Mouse (Mus musculus): ENCODE data around the gene Ahsg. TPM values are rescaled to one million over a fixed set of nuclear protein-coding genes. Genes with fewer than 3 reads are reported as not detected.
A peak's percentile ranks its signal among the peaks of the same experiment; 100 is the strongest.

The Ahsg gene
- polyA plus RNA-seq, 1 experiment from 2014 or later = 0.49 TPM

- Histone ChIP-seq H3K27me3 (no peaks in the 10 kb centered on the region), H3K4me2 (replicated peaks) (no peak within 1 kb of the TSS), H3K36me3 (no peaks in the 10 kb centered on the region), H3K9ac (no peak within 1 kb of the TSS), H3K4me3 (replicated peaks) (no peak within 1 kb of the TSS), H3K4me1 (peaks cover 6% of the 10 kb centered on the region; the same call in 1 of the 2 replicates), H3K27ac (replicated peaks) (no peak within 1 kb of the TSS), H3K9me3 (replicated peaks) (no peaks in the 10 kb centered on the region)
- WGBS = 87% methylated on average over 5 of the region's 5 CpGs
- peak; percentile 64 for ATAC-seq (ENCODE audit: insufficient number of reproducible peaks, low FRiP score, low TSS enrichment, low read depth)
Observed at GRCm38 (mm10) chr16:22918034-22918433, 27.0 kb downstream of the Ahsg start, which contains the start of gene Fetub. Fetub (plus strand) TSS chr16:22918334.

DNA sequence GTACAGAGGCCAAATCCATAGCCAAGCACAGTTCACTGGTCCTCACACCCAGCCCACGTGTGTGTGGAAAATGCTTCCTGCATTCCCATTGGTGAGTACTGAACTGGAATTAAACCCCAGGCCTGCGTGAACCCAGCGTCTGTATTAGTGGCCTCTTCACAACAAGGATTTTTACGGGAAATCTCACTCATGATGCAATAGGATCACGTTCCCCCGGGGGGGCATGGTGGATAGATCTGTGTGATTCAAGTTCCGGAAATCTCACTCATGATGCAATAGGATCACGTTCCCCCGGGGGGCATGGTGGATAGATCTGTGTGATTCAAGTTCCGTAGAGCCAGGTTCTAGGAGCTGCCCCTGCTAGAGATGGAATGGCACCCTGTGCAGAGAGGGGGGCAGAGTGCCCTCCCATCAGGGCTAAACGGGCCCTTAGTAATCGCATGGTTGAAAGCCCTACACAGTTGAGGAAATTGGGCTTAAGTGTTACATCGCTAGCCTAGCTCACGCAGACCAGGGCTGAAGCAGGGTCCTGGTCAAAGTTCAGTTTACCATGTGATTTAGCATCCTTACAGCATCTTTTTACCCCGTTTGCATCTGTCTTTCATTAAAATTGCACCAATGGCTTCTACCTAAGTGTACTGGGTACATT, 27.7 kb downstream of the Ahsg start:
- no peak overlapping the region for H3K4me2 ChIP-seq (replicated peaks)
- 32% methylated on average over 15 of the region's 15 CpGs for WGBS
- H3K9me3 ChIP-seq (replicated peaks) = no peaks in the 10 kb centered on the region
- ATAC-seq (ENCODE audit: insufficient number of reproducible peaks, low FRiP score, low TSS enrichment, low read depth) = no peak
- H3K4me1 ChIP-seq = peaks cover 6% of the 10 kb centered on the region; the same call in 1 of the 2 replicates
- no peak overlapping the region for H3K9ac ChIP-seq
- H3K27me3 ChIP-seq = no peaks in the 10 kb centered on the region
- H3K4me3 ChIP-seq (replicated peaks) = no peak overlapping the region
- H3K36me3 ChIP-seq = no peaks in the 10 kb centered on the region
- H3K27ac ChIP-seq (replicated peaks) = no peak overlapping the region

DNA sequence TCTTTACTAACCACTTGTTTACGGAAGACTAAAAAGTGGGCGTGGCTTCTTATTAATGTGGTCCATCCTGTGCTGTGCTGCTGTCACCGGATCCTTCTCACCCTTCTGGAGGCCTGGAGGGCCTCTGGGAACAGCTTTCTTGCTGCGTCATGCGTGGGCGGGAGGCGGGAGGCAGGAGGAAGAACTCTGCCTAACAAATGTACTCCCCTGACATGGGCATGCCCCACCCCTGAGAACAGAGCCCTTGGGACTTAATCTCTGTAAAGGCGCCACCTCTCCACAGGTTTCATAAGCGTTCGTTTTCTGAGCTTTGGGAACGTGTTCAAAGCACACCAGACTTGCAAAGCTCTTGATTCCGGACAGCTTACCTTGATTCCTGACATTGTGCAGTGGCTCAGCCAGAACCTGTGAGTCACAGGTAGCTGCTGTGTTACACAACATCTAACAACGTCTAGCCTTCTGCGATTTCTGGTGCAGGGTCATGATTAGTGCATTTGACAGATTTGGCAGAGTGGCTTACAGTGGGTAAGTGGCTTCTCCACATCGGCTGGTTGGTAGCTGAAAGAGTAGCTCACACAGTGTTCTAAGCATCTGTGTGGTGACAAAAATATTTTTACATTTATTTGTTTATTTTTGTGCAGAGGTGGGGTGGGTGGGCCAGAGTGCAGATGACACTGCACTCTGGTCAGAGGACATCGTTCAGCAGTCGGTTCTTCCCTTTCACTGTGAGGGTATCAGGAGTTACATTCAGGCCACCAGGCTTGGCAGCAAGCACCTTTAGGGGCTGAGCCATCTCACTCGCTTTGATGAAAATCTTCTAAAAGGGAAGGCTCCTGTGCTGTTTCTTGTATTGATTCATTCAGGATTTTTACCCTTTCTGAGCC, 29.1 kb downstream of the Ahsg start:
- no peak overlapping the region for H3K9ac ChIP-seq
- H3K9me3 ChIP-seq (replicated peaks) = no peaks in the 10 kb centered on the region
- 33% methylated on average over 18 of the region's 18 CpGs for WGBS
- H3K4me3 ChIP-seq (replicated peaks) = no peak overlapping the region
- no peak overlapping the region for H3K27ac ChIP-seq (replicated peaks)
- peak; percentile 76 for ATAC-seq (ENCODE audit: insufficient number of reproducible peaks, low FRiP score, low TSS enrichment, low read depth)
- no peaks in the 10 kb centered on the region for H3K36me3 ChIP-seq
- H3K4me1 ChIP-seq = peaks cover 6% of the 10 kb centered on the region; the same call in 1 of the 2 replicates
- H3K27me3 ChIP-seq = no peaks in the 10 kb centered on the region
- H3K4me2 ChIP-seq (replicated peaks) = no peak overlapping the region

GRCm38 (mm10) chr16:22921761-22922160, 30.7 kb downstream of the Ahsg start:
- Histone ChIP-seq H3K27ac (replicated peaks) (no peak overlapping the region), H3K4me3 (replicated peaks) (no peak overlapping the region), H3K9ac (no peak overlapping the region), H3K4me2 (replicated peaks) (no peak overlapping the region), H3K9me3 (replicated peaks) (no peaks in the 10 kb centered on the region), H3K36me3 (no peaks in the 10 kb centered on the region), H3K4me1 (peaks cover 6% of the 10 kb centered on the region; the same call in 1 of the 2 replicates), H3K27me3 (no peaks in the 10 kb centered on the region)
- no peak for ATAC-seq (ENCODE audit: insufficient number of reproducible peaks, low FRiP score, low TSS enrichment, low read depth)
- 90% methylated on average over 5 of the region's 5 CpGs for WGBS

- Histone ChIP-seq H3K9me3 (replicated peaks) (no peaks in the 10 kb centered on the region), H3K27ac (replicated peaks) (no peak overlapping the region), H3K4me1 (peaks cover 6% of the 10 kb centered on the region; the same call in 1 of the 2 replicates), H3K9ac (no peak overlapping the region), H3K36me3 (no peaks in the 10 kb centered on the region), H3K4me2 (replicated peaks) (no peak overlapping the region), H3K4me3 (replicated peaks) (no peak overlapping the region), H3K27me3 (no peaks in the 10 kb centered on the region)
- 76% methylated on average over 4 of the region's 4 CpGs for WGBS
- no peak for ATAC-seq (ENCODE audit: insufficient number of reproducible peaks, low FRiP score, low TSS enrichment, low read depth)
Observed at GRCm38 (mm10) chr16:22922433-22922832, 31.4 kb downstream of the Ahsg start.

GRCm38 (mm10) chr16:22929575-22929974, 38.5 kb downstream of the Ahsg start:
- H3K9ac ChIP-seq = no peak overlapping the region
- no peak overlapping the region for H3K27ac ChIP-seq (replicated peaks)
- H3K36me3 ChIP-seq = no peaks in the 10 kb centered on the region
- WGBS = 68% methylated on average over 6 of the region's 6 CpGs
- H3K9me3 ChIP-seq (replicated peaks) = no peaks in the 10 kb centered on the region
- no peaks in the 10 kb centered on the region for H3K27me3 ChIP-seq
- no peak overlapping the region for H3K4me3 ChIP-seq (replicated peaks)
- no peaks in the 10 kb centered on the region for H3K4me1 ChIP-seq
- no peak overlapping the region for H3K4me2 ChIP-seq (replicated peaks)
- no peak for ATAC-seq (ENCODE audit: insufficient number of reproducible peaks, low FRiP score, low TSS enrichment, low read depth)

- WGBS = 77% methylated on average over 11 of the region's 11 CpGs
- Histone ChIP-seq H3K27ac (replicated peaks) (no peak overlapping the region), H3K9ac (no peak overlapping the region)
Observed at GRCm38 (mm10) chr16:22931431-22932200, 40.5 kb downstream of the Ahsg start.

DNA sequence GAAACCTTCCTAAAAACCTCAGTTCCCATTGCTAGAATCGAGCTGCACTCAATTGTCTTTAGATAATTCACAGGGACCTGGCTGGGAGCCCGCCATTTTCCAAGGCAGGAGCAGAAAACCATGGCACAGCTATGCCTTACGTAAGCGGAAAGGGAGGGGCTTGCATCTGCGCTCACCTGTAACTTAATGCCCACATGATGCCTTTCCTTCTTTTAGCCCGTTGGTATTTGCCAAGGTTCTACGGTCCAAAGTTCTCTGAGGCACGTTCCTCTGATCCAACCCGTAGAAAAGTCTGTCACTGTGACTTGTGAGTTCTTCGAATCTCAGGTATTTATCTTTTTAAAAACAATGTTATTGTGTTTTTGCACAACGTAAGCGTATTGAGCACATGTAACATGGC, 46.6 kb downstream of the Ahsg start:
- no peak for ATAC-seq (ENCODE audit: insufficient number of reproducible peaks, low FRiP score, low TSS enrichment, low read depth)
- no peak overlapping the region for H3K4me2 ChIP-seq (replicated peaks)
- H3K36me3 ChIP-seq = no peaks in the 10 kb centered on the region
- H3K9me3 ChIP-seq (replicated peaks) = no peaks in the 10 kb centered on the region
- 90% methylated on average over 12 of the region's 12 CpGs for WGBS
- no peaks in the 10 kb centered on the region for H3K4me1 ChIP-seq
- no peak overlapping the region for H3K4me3 ChIP-seq (replicated peaks)
- no peak overlapping the region for H3K9ac ChIP-seq
- no peak overlapping the region for H3K27ac ChIP-seq (replicated peaks)
- no peaks in the 10 kb centered on the region for H3K27me3 ChIP-seq

More at GRCm38 (mm10) chr16:22931431-22932200, 40.5 kb downstream of the Ahsg start:
- H3K4me2 ChIP-seq (replicated peaks) = no peak overlapping the region
- no peak for ATAC-seq (ENCODE audit: insufficient number of reproducible peaks, low FRiP score, low TSS enrichment, low read depth)
- H3K27me3 ChIP-seq = no peaks in the 10 kb centered on the region
- no peaks in the 10 kb centered on the region for H3K9me3 ChIP-seq (replicated peaks)
- H3K4me1 ChIP-seq = no peaks in the 10 kb centered on the region
- no peaks in the 10 kb centered on the region for H3K36me3 ChIP-seq
- no peak overlapping the region for H3K4me3 ChIP-seq (replicated peaks)

GRCm38 (mm10) chr16:22938541-22938940, 47.5 kb downstream of the Ahsg start:
- Histone ChIP-seq H3K36me3 (no peaks in the 10 kb centered on the region), H3K4me3 (replicated peaks) (no peak overlapping the region), H3K4me2 (replicated peaks) (no peak overlapping the region), H3K9ac (no peak overlapping the region), H3K9me3 (replicated peaks) (no peaks in the 10 kb centered on the region), H3K27me3 (no peaks in the 10 kb centered on the region), H3K4me1 (no peaks in the 10 kb centered on the region), H3K27ac (replicated peaks) (no peak overlapping the region)
- 64% methylated on average over 2 of the region's 2 CpGs for WGBS
- no peak for ATAC-seq (ENCODE audit: insufficient number of reproducible peaks, low FRiP score, low TSS enrichment, low read depth)

DNA sequence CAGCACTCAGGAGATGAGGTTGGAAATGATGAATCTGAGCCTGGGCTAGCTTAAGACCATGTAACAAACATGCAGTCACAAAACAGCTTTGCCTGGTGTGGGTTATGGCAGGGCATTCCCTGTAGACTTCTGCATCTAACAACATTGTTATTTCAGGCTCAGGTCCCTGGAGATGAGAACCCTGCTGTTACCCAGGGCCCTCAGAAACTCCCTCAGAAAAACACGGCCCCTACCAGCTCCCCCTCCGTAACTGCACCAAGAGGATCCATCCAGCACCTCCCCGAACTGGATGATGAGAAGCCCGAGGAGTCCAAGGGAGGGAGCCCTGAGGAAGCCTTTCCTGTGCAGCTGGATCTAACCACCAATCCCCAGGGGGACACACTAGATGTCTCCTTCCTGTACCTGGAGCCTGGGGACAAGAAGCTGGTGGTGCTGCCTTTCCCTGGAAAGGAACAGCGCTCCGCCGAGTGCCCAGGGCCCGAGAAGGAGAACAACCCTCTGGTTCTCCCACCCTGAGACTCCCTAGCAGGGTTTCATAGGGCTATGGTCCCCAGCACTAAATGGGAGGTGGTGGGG, 48.1 kb downstream of the Ahsg start:
- H3K27ac ChIP-seq (replicated peaks) = no peak overlapping the region
- no peak overlapping the region for H3K9ac ChIP-seq
- no peak overlapping the region for H3K4me2 ChIP-seq (replicated peaks)
- ATAC-seq (ENCODE audit: insufficient number of reproducible peaks, low FRiP score, low TSS enrichment, low read depth) = peak; percentile 77
- H3K27me3 ChIP-seq = no peaks in the 10 kb centered on the region
- H3K4me1 ChIP-seq = no peaks in the 10 kb centered on the region
- 79% methylated on average over 8 of the region's 8 CpGs for WGBS
- no peaks in the 10 kb centered on the region for H3K9me3 ChIP-seq (replicated peaks)
- no peaks in the 10 kb centered on the region for H3K36me3 ChIP-seq
- H3K4me3 ChIP-seq (replicated peaks) = no peak overlapping the region

All from embryonic facial prominence, embryonic 15.5 days (tissue).